Mouse (Mus musculus) limb, embryonic 14.5 days (tissue): ENCODE measurements at regions not wholly inside any gene's neighbourhood (a gene's known extent, or its start where the extent isn't known, plus 50 kb on each side); places are given as distances from the start of the nearest gene placed in this dataset.

Experiments
- ATAC-seq: fragments of 200-750 bp; cut with Nextera tagmentation; 2 replicates; pipeline ENCODE4 v1.8.0; 2017; ENCODE audit warnings: low read depth, moderate number of reproducible peaks, moderate TSS enrichment; ENCODE audit not compliant: low FRiP score
- DNase-seq: peaks from one replicate; pipeline ENCODE4 v3.0.0-alpha.2; 2015; ENCODE audit warnings: low spot score
- H3K27ac ChIP-seq: fragments of 300-500 bp; sonication (generic); replicated peaks from 2 replicates; pipeline ENCODE4 v1.5.1; 2014; ENCODE audit warnings: low read depth, mild to moderate bottlenecking, low read length, moderate library complexity, mixed read lengths
- H3K27me3 ChIP-seq: fragments of 300-500 bp; sonication (generic); 2 replicates; pipeline ENCODE4 v1.6.1; 2014; ENCODE audit warnings: low read length, mixed read lengths; ENCODE audit not compliant: control insufficient read depth, insufficient read depth
- H3K36me3 ChIP-seq: fragments of 300-500 bp; sonication (generic); 2 replicates; pipeline ENCODE4 v1.6.1; 2014; ENCODE audit warnings: mild to moderate bottlenecking, low read length, moderate library complexity, mixed read lengths; ENCODE audit not compliant: control insufficient read depth, insufficient read depth
- H3K4me1 ChIP-seq: fragments of 300-500 bp; sonication (generic); 2 replicates; pipeline ENCODE4 v1.6.1; 2014; ENCODE audit warnings: antibody characterized with exemption, low read length, mixed read lengths; ENCODE audit not compliant: control insufficient read depth, insufficient read depth
- H3K4me2 ChIP-seq: fragments of 300-500 bp; sonication (generic); replicated peaks from 2 replicates; pipeline ENCODE4 v1.6.1; 2014; ENCODE audit warnings: low read depth, mild to moderate bottlenecking, low read length, moderate library complexity; ENCODE audit not compliant: severe bottlenecking
- H3K4me3 ChIP-seq: fragments of 300-500 bp; sonication (generic); replicated peaks from 2 replicates; pipeline ENCODE4 v1.5.1; 2014; ENCODE audit warnings: low read length
- H3K9ac ChIP-seq: fragments of 300-500 bp; sonication (generic); 2 replicates; pipeline ENCODE4 v1.6.1; 2014; ENCODE audit warnings: mild to moderate bottlenecking, low read depth, low read length, moderate library complexity; ENCODE audit not compliant: severe bottlenecking
- H3K9me3 ChIP-seq: fragments of 300-500 bp; sonication (generic); 2 replicates; pipeline ENCODE4 v1.6.1; 2016; ENCODE audit warnings: low read length; ENCODE audit not compliant: control insufficient read depth
- POLR2A ChIP-seq: fragments of 200-500 bp; IDR thresholded peaks from 2 replicates; pipeline ENCODE4 v1.8.0; 2012; ENCODE audit warnings: inconsistent platforms, mild to moderate bottlenecking, moderate library complexity, borderline replicate concordance; ENCODE audit not compliant: insufficient read depth, insufficient read length; ENCODE audit errors: extremely low read depth
- WGBS: fragments of 180-500 bp; shearing (Covaris S2); extraction: QIAGEN DNeasy Blood & Tissue Kit; methylation state at CpG from one replicate; pipeline ENCODE4 v1.1.7; 2014; 5-methylcytosine and 5-hydroxymethylcytosine counted together

GRCm38 (mm10) chr13:16720090-16720489 is 708.4 kb downstream of the Inhba start:
- Histone ChIP-seq H3K27me3 (no peaks in the 10 kb centered on the region), H3K4me3 (no peak overlapping the region), H3K9ac (no peak overlapping the region), H3K4me2 (no peak overlapping the region), H3K9me3 (no peaks in the 10 kb centered on the region), H3K4me1 (peaks cover 7% of the 10 kb centered on the region; the same call in 1 of the 2 replicates), H3K27ac (no peak overlapping the region), H3K36me3 (no peaks in the 10 kb centered on the region)
- 86% methylated on average over 2 of the region's 2 CpGs for WGBS
- TF ChIP-seq POLR2A = no peak
- ATAC-seq = no peak
- DNase-seq = no peak

DNA sequence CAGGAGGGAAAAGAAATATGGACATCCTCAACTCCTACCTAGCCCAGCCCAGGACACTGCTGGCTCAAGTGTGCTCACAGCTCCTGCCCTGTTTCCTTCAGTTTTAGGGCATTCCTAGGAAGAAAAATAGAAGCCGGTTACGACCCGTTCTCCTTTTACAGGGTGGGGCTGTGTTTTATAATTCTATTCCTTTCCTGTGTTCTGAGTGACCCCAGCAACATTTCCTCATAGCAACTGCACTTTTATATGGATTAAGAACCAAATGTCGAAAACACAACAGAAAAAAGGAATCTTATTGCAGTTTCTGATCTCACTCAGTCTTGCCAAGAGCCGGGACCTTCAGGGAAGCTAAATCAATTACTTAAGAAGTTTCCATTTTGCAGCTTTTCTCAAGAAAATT is 713.7 kb downstream of the Inhba start:
- ATAC-seq (no peak; the same call in 1 of the 2 replicates), DNase-seq (no peak)
- TF ChIP-seq POLR2A = no peak
- Histone ChIP-seq H3K27me3 (no peaks in the 10 kb centered on the region), H3K4me3 (no peak overlapping the region), H3K9me3 (no peaks in the 10 kb centered on the region), H3K36me3 (no peaks in the 10 kb centered on the region), H3K27ac (no peak overlapping the region; the same call in 1 of the 2 replicates), H3K4me2 (no peak overlapping the region), H3K4me1 (peaks cover 13% of the 10 kb centered on the region; the same call in 1 of the 2 replicates), H3K9ac (no peak overlapping the region)
- 26% methylated on average over 5 of the region's 5 CpGs for WGBS

- H3K4me3 ChIP-seq = no peak overlapping the region
- no peak overlapping the region for H3K27ac ChIP-seq
- no peak for ATAC-seq
- no peak for TF ChIP-seq POLR2A
- H3K9ac ChIP-seq = no peak overlapping the region
- no peak for DNase-seq
- H3K9me3 ChIP-seq = no peaks in the 10 kb centered on the region
- no peak overlapping the region for H3K4me2 ChIP-seq
- no peaks in the 10 kb centered on the region for H3K27me3 ChIP-seq
- WGBS = 76% methylated on average over 1 of the region's 1 CpGs
- no peaks in the 10 kb centered on the region for H3K4me1 ChIP-seq
- H3K36me3 ChIP-seq = no peaks in the 10 kb centered on the region
Observed at GRCm38 (mm10) chr13:16738313-16738712, 726.7 kb downstream of the Inhba start.

GRCm38 (mm10) chr13:16739563-16739962 is 727.9 kb downstream of the Inhba start:
- Histone ChIP-seq H3K27ac (no peak overlapping the region), H3K36me3 (no peaks in the 10 kb centered on the region), H3K4me1 (no peaks in the 10 kb centered on the region), H3K9me3 (no peaks in the 10 kb centered on the region), H3K9ac (no peak overlapping the region), H3K27me3 (no peaks in the 10 kb centered on the region), H3K4me2 (no peak overlapping the region), H3K4me3 (no peak overlapping the region)
- no peak for DNase-seq
- no peak for ATAC-seq
- 86% methylated on average over 3 of the region's 3 CpGs for WGBS
- TF ChIP-seq POLR2A = no peak

- H3K27ac ChIP-seq = no peak overlapping the region
- DNase-seq = no peak
- no peak for ATAC-seq
- TF ChIP-seq POLR2A = no peak
- no peaks in the 10 kb centered on the region for H3K9me3 ChIP-seq
- no peaks in the 10 kb centered on the region for H3K36me3 ChIP-seq
- no peak overlapping the region for H3K4me2 ChIP-seq
- H3K4me1 ChIP-seq = no peaks in the 10 kb centered on the region
- no peaks in the 10 kb centered on the region for H3K27me3 ChIP-seq
- no peak overlapping the region for H3K4me3 ChIP-seq
- H3K9ac ChIP-seq = no peak overlapping the region
- WGBS = 83% methylated on average over 1 of the region's 1 CpGs
Observed at GRCm38 (mm10) chr13:16744237-16744636, 732.6 kb downstream of the Inhba start.

DNA sequence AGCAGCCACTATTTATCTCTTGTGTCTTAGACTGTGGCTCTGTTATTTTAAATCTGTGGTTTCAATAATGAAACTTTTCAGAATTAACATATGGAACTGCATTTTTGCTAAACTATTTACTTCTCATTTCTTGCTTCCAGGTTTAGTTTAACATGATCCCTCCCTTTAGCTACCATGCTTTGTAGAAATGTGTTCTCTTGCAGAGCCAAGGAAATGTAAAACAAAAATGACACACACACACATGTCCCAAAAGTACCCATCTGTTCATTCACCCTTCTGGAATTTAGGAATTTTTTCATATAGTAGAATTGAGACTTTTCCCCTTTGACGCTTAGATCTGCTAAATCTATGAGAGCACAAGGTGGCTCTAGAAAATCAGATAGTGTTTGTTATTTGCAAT is 734.0 kb downstream of the Inhba start:
- 80% methylated on average over 1 of the region's 1 CpGs for WGBS
- TF ChIP-seq POLR2A = no peak

More for the DNA sequence above, 734.0 kb downstream of the Inhba start:
- no peak overlapping the region for H3K9ac ChIP-seq
- H3K4me2 ChIP-seq = no peak overlapping the region
- H3K9me3 ChIP-seq = no peaks in the 10 kb centered on the region
- ATAC-seq (no peak), DNase-seq (no peak)
- H3K27ac ChIP-seq = no peak overlapping the region
- H3K4me1 ChIP-seq = no peaks in the 10 kb centered on the region
- H3K36me3 ChIP-seq = no peaks in the 10 kb centered on the region
- no peak overlapping the region for H3K4me3 ChIP-seq
- H3K27me3 ChIP-seq = no peaks in the 10 kb centered on the region
